Mouse (Mus musculus) heart, embryonic 13.5 days (tissue): ENCODE data around the gene Gm3336. TPM values are rescaled to one million over a fixed set of nuclear protein-coding genes. Genes with fewer than 3 reads are reported as not detected.

ENCODE experiments used
- ATAC-seq: fragments of 200-750 bp; cut with Nextera tagmentation; 2 replicates; pipeline ENCODE4 v1.8.0; 2017; ENCODE audit warnings: moderate TSS enrichment; ENCODE audit not compliant: insufficient number of reproducible peaks, low FRiP score, low TSS enrichment; ENCODE audit errors: extremely low read depth
- H3K27ac ChIP-seq: fragments of 300-500 bp; sonication (generic); replicated peaks from 2 replicates; pipeline ENCODE4 v1.5.1; 2015; ENCODE audit warnings: moderate library complexity, mild to moderate bottlenecking, inconsistent platforms
- H3K27me3 ChIP-seq: fragments of 300-500 bp; sonication (generic); replicated peaks from 2 replicates; pipeline ENCODE4 v1.6.1; 2015; ENCODE audit warnings: mild to moderate bottlenecking, inconsistent platforms
- H3K36me3 ChIP-seq: fragments of 300-500 bp; sonication (generic); 2 replicates; pipeline ENCODE4 v1.6.1; 2015; ENCODE audit warnings: mild to moderate bottlenecking, inconsistent platforms
- H3K4me1 ChIP-seq: fragments of 300-500 bp; sonication (generic); 2 replicates; pipeline ENCODE4 v1.6.1; 2015; ENCODE audit warnings: inconsistent platforms
- H3K4me2 ChIP-seq: fragments of 300-500 bp; sonication (generic); 2 replicates; pipeline ENCODE4 v1.6.1; 2015; ENCODE audit warnings: inconsistent platforms, mild to moderate bottlenecking, moderate library complexity
- H3K4me3 ChIP-seq: fragments of 300-500 bp; sonication (generic); 2 replicates; pipeline ENCODE4 v1.5.1; 2015; ENCODE audit warnings: moderate library complexity, mild to moderate bottlenecking, inconsistent platforms
- H3K9ac ChIP-seq: fragments of 300-500 bp; sonication (generic); 2 replicates; pipeline ENCODE4 v1.6.1; 2015; ENCODE audit warnings: inconsistent platforms, mild to moderate bottlenecking, moderate library complexity
- H3K9me3 ChIP-seq: fragments of 300-500 bp; sonication (generic); 2 replicates; pipeline ENCODE4 v1.6.1; 2016; ENCODE audit warnings: inconsistent platforms
- WGBS: fragments of 180-500 bp; shearing (Covaris S2); methylation state at CpG from one replicate; pipeline ENCODE4 v1.1.7; 2015; ENCODE audit warnings: mixed read lengths; 5-methylcytosine and 5-hydroxymethylcytosine counted together
- polyA plus RNA-seq: library from polyadenylated mRNA; unstranded; fragments of >200 nt; fragmentation: Nextera tagmentation; extraction: Ambion mirVana; gene quantifications from 2 replicates; pipeline ENCODE4 v1.2.1, GENCODE M21; 2015

The Gm3336 gene
- polyA plus RNA-seq, 1 experiment from 2014 or later: not detected

GRCm38 (mm10) chr8:70695318-70696018 is 22.9 kb upstream of the Gm3336 start:
- H3K4me2 ChIP-seq: peak overlapping the region; percentile 66
- H3K9me3 ChIP-seq: no peaks in the 10 kb centered on the region
- H3K4me3 ChIP-seq: no peak overlapping the region
- H3K36me3 ChIP-seq: no peaks in the 10 kb centered on the region
- peak overlapping the region; percentile 82 for H3K9ac ChIP-seq
- ATAC-seq: no peak
- no peaks in the 10 kb centered on the region for H3K27me3 ChIP-seq
- WGBS: 36% methylated on average over 32 of the region's 32 CpGs
- H3K27ac ChIP-seq: peak overlapping the region; percentile 100
- H3K4me1 ChIP-seq: peaks cover 55% of the 10 kb centered on the region

DNA sequence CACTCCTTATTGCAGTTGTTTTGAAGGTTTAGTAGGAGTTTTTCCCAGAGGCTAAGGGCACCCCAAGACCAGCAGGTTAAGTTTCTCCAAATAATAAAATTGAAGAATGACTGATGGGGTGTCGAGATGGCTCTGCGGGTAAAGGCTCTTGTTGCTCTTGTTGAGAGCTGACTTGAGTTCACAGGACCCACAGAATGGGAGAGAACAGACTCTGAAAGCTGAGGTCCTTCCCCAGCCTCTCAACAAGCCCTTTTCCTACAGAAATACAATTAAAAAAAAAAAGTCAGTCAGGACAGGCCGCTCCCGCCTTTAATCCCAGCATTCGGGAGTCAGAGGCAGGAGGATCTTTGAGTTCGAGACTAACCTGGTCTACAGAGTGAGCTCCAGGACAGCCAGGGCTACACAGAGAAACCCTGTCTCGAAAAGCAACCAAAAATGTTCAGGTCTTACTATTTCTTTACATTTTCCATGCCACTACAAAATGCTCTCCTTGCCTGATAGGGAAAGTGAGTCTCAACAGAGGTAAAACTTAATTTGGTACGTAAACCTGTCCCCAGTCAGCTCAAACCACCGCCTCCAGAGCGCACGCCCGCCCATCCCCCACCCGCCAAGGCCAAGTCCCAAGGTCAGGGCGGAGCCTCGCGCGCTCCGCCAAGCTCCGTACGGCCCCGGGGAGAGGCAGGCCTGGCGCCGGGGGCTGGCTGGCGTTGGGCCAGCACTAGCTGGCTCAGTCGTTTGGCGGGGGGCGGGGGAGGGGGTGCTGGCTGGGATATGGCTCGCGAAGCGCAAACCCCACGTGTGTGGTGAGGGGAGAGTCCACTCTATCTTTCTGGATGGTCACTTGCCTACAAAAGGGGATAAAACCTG is 22.1 kb upstream of the Gm3336 start:
- ATAC-seq: peak; percentile 23; the same call in 1 of the 2 replicates
- Histone ChIP-seq H3K36me3 (peaks cover 4% of the 10 kb centered on the region), H3K4me1 (peaks cover 59% of the 10 kb centered on the region), H3K9me3 (no peaks in the 10 kb centered on the region), H3K27me3 (no peaks in the 10 kb centered on the region), H3K4me2 (peak overlapping the region; percentile 66), H3K9ac (peak overlapping the region; percentile 82), H3K27ac (peak overlapping the region; percentile 100), H3K4me3 (peak overlapping the region; percentile 32)
- 3% methylated on average over 31 of the region's 31 CpGs for WGBS

- Histone ChIP-seq H3K9ac (peak overlapping the region; percentile 82), H3K9me3 (no peaks in the 10 kb centered on the region), H3K4me3 (peak overlapping the region; percentile 32), H3K27me3 (no peaks in the 10 kb centered on the region), H3K4me1 (peaks cover 59% of the 10 kb centered on the region), H3K4me2 (peak overlapping the region; percentile 66), H3K27ac (peak overlapping the region; percentile 100), H3K36me3 (peaks cover 11% of the 10 kb centered on the region)
- ATAC-seq: no peak
- WGBS: 47% methylated on average over 4 of the region's 4 CpGs
These were observed 21.4 kb upstream of the Gm3336 start for GRCm38 (mm10) chr8:70696946-70697345.

GRCm38 (mm10) chr8:70697366-70698250 is 20.7 kb upstream of the Gm3336 start:
- Histone ChIP-seq H3K36me3 (peaks cover 17% of the 10 kb centered on the region), H3K9ac (peak overlapping the region; percentile 82), H3K27me3 (no peaks in the 10 kb centered on the region), H3K4me3 (peak overlapping the region; percentile 77), H3K9me3 (no peaks in the 10 kb centered on the region), H3K27ac (peak overlapping the region; percentile 100), H3K4me2 (peak overlapping the region; percentile 66), H3K4me1 (peaks cover 60% of the 10 kb centered on the region)
- 65% methylated on average over 12 of the region's 12 CpGs for WGBS
- no peak for ATAC-seq

GRCm38 (mm10) chr8:70698310-70699109 is 19.8 kb upstream of the Gm3336 start, which contains the start of gene Jund:
TSS of gene Jund (plus strand) at chr8:70698949.
- H3K9ac ChIP-seq: peak within 1 kb of the TSS; percentile 99
- H3K4me2 ChIP-seq: peak within 1 kb of the TSS; percentile 87
- no peaks in the 10 kb centered on the region for H3K27me3 ChIP-seq
- H3K4me1 ChIP-seq: peaks cover 64% of the 10 kb centered on the region
- peak within 1 kb of the TSS; percentile 77 for H3K4me3 ChIP-seq
- WGBS: under 1% methylated on average over 61 of the region's 69 CpGs
- H3K9me3 ChIP-seq: no peaks in the 10 kb centered on the region
- ATAC-seq: peak; percentile 84
- H3K36me3 ChIP-seq: peaks cover 26% of the 10 kb centered on the region
- peak within 1 kb of the TSS; percentile 100 for H3K27ac ChIP-seq

DNA sequence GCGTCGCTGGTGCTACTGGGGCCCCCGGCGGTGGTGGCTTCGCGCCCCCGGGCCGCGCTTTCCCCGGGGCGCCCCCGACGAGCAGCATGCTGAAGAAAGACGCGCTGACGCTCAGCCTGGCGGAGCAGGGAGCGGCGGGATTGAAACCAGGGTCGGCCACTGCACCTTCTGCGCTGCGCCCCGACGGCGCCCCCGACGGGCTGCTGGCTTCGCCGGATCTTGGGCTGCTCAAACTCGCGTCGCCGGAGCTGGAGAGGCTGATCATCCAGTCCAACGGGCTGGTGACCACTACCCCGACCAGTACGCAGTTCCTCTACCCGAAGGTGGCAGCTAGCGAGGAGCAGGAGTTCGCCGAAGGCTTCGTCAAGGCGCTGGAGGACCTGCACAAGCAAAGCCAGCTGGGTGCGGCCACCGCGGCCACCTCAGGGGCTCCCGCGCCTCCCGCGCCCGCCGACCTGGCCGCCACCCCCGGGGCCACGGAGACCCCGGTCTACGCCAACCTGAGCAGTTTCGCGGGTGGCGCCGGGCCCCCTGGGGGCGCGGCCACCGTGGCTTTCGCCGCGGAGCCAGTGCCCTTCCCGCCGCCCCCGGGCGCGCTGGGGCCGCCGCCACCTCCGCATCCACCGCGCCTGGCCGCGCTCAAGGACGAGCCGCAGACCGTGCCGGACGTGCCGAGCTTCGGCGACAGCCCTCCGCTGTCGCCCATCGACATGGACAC is 19.1 kb upstream of the Gm3336 start:
- H3K9me3 ChIP-seq: no peaks in the 10 kb centered on the region
- no peak for ATAC-seq
- peak overlapping the region; percentile 100 for H3K27ac ChIP-seq
- peaks cover 59% of the 10 kb centered on the region for H3K4me1 ChIP-seq
- peak overlapping the region; percentile 87 for H3K4me2 ChIP-seq
- H3K36me3 ChIP-seq: peaks cover 28% of the 10 kb centered on the region
- WGBS: under 1% methylated on average over 77 of the region's 89 CpGs
- peak overlapping the region; percentile 99 for H3K9ac ChIP-seq
- H3K27me3 ChIP-seq: no peaks in the 10 kb centered on the region
- H3K4me3 ChIP-seq: peak overlapping the region; percentile 77

GRCm38 (mm10) chr8:70699834-70700554 is 18.3 kb upstream of the Gm3336 start:
- no peak for ATAC-seq
- under 1% methylated on average over 58 of the region's 59 CpGs for WGBS
- Histone ChIP-seq H3K4me2 (peak overlapping the region; percentile 87), H3K36me3 (peaks cover 28% of the 10 kb centered on the region), H3K27ac (peak overlapping the region; percentile 100), H3K4me1 (peaks cover 58% of the 10 kb centered on the region), H3K9me3 (no peaks in the 10 kb centered on the region), H3K9ac (peak overlapping the region; percentile 99), H3K27me3 (no peaks in the 10 kb centered on the region), H3K4me3 (peak overlapping the region; percentile 77)

DNA sequence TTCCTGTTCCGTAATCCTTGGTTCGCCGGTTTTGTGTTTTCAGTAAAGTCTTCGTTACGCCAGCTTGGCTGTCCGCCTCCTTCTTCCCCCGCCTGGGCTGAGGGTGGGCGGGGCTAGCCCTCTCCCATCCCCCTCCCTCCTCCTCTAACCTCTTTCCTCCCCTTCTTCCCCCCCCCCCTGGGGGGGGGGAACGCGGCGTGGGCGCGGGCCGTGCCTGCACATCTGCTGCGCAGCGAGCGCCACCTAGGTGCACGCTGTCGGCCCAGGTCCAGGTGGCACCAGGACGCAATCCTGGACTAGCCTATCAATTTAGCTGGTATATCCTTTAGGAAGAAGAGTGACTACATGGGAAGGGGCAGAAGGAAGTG is 17.8 kb upstream of the Gm3336 start:
- H3K4me2 ChIP-seq: peak overlapping the region; percentile 87
- H3K36me3 ChIP-seq: peaks cover 28% of the 10 kb centered on the region
- no peak for ATAC-seq
- peaks cover 52% of the 10 kb centered on the region for H3K4me1 ChIP-seq
- peak overlapping the region; percentile 77 for H3K4me3 ChIP-seq
- no peaks in the 10 kb centered on the region for H3K9me3 ChIP-seq
- peak overlapping the region; percentile 100 for H3K27ac ChIP-seq
- 0% methylated on average over 20 of the region's 20 CpGs for WGBS
- no peaks in the 10 kb centered on the region for H3K27me3 ChIP-seq
- peak overlapping the region; percentile 99 for H3K9ac ChIP-seq

DNA sequence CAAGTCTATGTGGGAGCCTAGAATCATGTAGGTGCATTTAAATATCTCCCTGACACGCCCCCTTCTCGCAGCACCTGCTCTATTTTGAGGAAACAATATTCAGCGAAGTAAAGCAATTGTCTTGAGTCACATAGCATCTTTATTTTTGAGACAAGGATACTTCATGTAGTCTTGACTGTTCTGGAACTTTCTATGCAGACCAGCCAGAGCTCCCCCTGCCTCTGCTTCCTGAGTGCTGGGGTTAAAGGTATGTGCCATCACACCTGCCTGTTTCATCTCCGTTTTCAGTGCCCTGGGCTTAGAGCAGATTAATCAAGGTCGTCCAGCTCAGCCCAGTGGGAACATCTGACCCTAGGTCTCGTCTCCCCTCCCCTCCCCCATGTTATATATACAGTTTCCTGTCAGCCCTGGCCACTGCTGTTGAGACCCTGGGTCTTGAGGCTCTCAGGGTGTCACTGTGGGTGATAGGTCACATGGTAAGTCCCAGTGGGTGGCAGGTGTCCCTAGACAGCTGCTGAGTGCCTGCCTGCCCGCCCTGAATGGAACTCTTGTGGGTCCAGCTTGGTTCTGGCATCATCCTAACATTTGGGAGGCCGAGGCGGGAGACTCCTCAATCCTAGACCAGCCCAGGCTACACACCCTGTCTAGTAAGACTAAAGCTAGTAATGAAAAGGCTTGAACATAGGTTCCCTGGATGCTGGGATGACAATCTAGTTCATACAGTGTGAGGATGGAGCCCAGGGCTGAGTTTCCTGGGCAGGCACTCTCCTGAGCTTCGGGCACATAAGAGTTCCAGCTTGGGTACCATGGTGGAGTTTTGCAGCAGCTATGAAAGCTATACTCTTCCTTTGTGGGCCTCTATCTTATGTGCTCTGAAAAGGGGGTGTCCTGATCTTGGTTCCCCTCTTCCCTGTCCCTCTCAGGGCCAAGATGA is 17.0 kb upstream of the Gm3336 start:
- peak overlapping the region; percentile 99 for H3K9ac ChIP-seq

More for the DNA sequence above, 17.0 kb upstream of the Gm3336 start:
- Histone ChIP-seq H3K4me2 (peak overlapping the region; percentile 87), H3K9me3 (no peaks in the 10 kb centered on the region), H3K36me3 (peaks cover 28% of the 10 kb centered on the region), H3K27me3 (no peaks in the 10 kb centered on the region), H3K4me1 (peaks cover 45% of the 10 kb centered on the region), H3K4me3 (peak overlapping the region; percentile 77), H3K27ac (peak overlapping the region; percentile 100)
- no peak for ATAC-seq
- 51% methylated on average over 10 of the region's 10 CpGs for WGBS
